Mouse (Mus musculus) hindbrain, embryonic 12.5 days (tissue): Measurements from ENCODE around the gene Exoc3l2. TPM values are rescaled to one million over a fixed set of nuclear protein-coding genes. Genes with fewer than 3 reads are reported as not detected.
A peak's percentile ranks its signal among the peaks of the same experiment; 100 is the strongest.

ENCODE experiments used
- ATAC-seq: fragments of 200-750 bp; cut with Nextera tagmentation; 2 replicates; pipeline ENCODE4 v1.8.0; 2017; ENCODE audit warnings: moderate TSS enrichment; ENCODE audit not compliant: low FRiP score
- H3K27ac ChIP-seq: fragments of 300-500 bp; sonication (generic); 2 replicates; pipeline ENCODE4 v1.5.1; 2016; ENCODE audit warnings: mild to moderate bottlenecking
- H3K27me3 ChIP-seq: fragments of 300-500 bp; sonication (generic); 2 replicates; pipeline ENCODE4 v1.6.1; 2016; ENCODE audit warnings: mild to moderate bottlenecking
- H3K36me3 ChIP-seq: fragments of 300-500 bp; sonication (generic); 2 replicates; pipeline ENCODE4 v1.6.1; 2016; ENCODE audit warnings: mild to moderate bottlenecking
- H3K4me1 ChIP-seq: fragments of 300-500 bp; sonication (generic); 2 replicates; pipeline ENCODE4 v1.6.1; 2016
- H3K4me2 ChIP-seq: fragments of 300-500 bp; sonication (generic); replicated peaks from 2 replicates; pipeline ENCODE4 v1.6.1; 2016; ENCODE audit warnings: mild to moderate bottlenecking
- H3K4me3 ChIP-seq: fragments of 300-500 bp; sonication (generic); 2 replicates; pipeline ENCODE4 v1.5.1; 2016; ENCODE audit warnings: mild to moderate bottlenecking
- H3K9ac ChIP-seq: fragments of 300-500 bp; sonication (generic); 2 replicates; pipeline ENCODE4 v1.6.1; 2016; ENCODE audit warnings: mild to moderate bottlenecking, moderate library complexity
- H3K9me3 ChIP-seq: fragments of 300-500 bp; sonication (generic); replicated peaks from 2 replicates; pipeline ENCODE4 v1.6.1; 2016; ENCODE audit warnings: mild to moderate bottlenecking
- WGBS: fragments of 180-500 bp; shearing (Covaris S2); methylation state at CpG from one replicate; pipeline ENCODE4 v1.1.7; 2016; 5-methylcytosine and 5-hydroxymethylcytosine counted together
- polyA plus RNA-seq: library from polyadenylated mRNA; unstranded; fragments of >200 nt; fragmentation: Nextera tagmentation; extraction: Ambion mirVana; gene quantifications from 2 replicates; pipeline ENCODE4 v1.2.1, GENCODE M21; 2016

The Exoc3l2 gene
- polyA plus RNA-seq, 1 experiment from 2014 or later = 1.0 TPM

DNA sequence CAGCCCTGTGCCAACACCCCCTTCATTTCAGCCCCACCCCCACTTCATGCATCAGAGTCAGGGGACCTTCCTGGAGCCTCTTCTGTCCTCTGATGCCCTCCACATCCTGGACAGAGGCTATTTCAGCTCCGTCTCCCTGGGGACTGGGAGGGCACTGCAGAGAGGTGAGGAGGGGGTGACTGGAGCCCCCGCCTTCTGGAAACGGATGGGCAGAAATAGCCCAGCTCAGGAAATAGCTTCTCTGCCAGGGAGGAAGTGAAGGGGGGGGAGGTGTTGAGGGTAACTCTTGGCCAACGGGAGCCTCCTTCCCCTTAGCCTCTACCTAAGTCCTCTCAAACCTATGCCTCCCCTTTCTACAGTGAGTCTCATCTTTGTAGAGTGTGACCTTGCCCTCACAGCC is 9.3 kb downstream of the Exoc3l2 start:
- Histone ChIP-seq H3K9me3 (no peaks in the 10 kb centered on the region), H3K4me1 (peaks cover 5% of the 10 kb centered on the region; the same call in 1 of the 2 replicates), H3K27me3 (peaks cover 86% of the 10 kb centered on the region), H3K27ac (no peak overlapping the region), H3K36me3 (no peaks in the 10 kb centered on the region), H3K9ac (no peak overlapping the region), H3K4me3 (no peak overlapping the region), H3K4me2 (no peak overlapping the region)
- WGBS = 45% methylated on average over 4 of the region's 4 CpGs
- no peak for ATAC-seq

DNA sequence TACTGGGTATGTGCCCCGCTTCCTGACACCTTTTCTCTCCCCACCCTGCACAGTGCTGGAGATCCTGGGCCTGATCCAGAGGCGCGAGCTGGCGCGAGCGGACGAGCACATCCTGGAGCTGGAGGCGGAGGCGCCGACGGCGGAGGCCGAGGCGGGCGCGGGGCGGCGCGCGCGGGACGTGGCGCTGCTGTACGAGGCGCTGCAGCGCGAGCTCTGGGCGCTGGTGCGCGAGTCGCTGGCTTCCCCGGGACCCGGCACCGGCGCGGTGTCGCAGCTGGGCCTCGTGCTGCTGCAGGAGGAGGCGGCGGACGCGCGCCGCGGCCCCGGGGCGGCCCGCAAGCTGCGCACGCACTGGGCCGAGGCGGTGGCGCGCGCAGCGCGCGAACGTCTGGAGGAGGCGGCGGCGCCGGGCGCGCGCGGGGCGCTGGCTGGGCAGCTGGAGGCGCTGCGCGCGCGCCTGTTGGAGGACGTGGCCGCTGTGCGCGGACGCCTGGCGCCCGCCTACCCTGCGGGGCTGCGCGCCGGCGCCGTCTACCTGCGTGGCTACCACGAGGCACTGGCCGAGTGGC is 10.8 kb downstream of the Exoc3l2 start:
- peak overlapping the region; percentile 48 for H3K4me3 ChIP-seq
- H3K4me2 ChIP-seq = peak overlapping the region; percentile 75
- peaks cover 82% of the 10 kb centered on the region for H3K27me3 ChIP-seq
- H3K27ac ChIP-seq = no peak overlapping the region
- H3K9ac ChIP-seq = peak overlapping the region; percentile 71
- under 1% methylated on average over 70 of the region's 89 CpGs for WGBS
- no peaks in the 10 kb centered on the region for H3K36me3 ChIP-seq
- peak; percentile 89 for ATAC-seq
- no peaks in the 10 kb centered on the region for H3K9me3 ChIP-seq
- H3K4me1 ChIP-seq = peaks cover 5% of the 10 kb centered on the region; the same call in 1 of the 2 replicates

DNA sequence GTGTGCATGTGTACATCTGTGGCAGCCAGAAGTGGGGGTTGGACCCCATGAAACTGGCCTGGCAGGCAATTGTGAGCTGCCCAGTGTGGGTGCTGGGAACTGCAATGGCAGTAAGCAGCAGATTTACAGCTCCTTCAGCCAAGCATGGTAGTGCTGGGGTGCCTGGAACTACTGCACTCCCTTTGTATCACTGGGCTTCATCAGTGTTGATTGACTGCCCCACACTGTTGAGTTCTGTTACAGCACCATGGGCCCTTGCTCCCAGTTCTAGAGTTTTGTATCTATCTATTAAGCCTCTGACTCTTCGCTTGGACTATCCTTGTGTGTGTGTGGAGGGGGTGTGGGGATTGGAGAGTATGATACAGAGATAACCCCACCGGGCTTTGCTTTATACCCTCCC is 14.0 kb downstream of the Exoc3l2 start:
- ATAC-seq = no peak
- WGBS = 82% methylated on average over 2 of the region's 2 CpGs
- Histone ChIP-seq H3K9ac (no peak overlapping the region), H3K9me3 (no peaks in the 10 kb centered on the region), H3K36me3 (no peaks in the 10 kb centered on the region), H3K27me3 (peaks cover 60% of the 10 kb centered on the region), H3K27ac (no peak overlapping the region), H3K4me1 (0 out of 2 replicates have a peak, but pooled peaks cover 2% of the 10 kb centered on the region), H3K4me2 (no peak overlapping the region), H3K4me3 (no peak overlapping the region)

DNA sequence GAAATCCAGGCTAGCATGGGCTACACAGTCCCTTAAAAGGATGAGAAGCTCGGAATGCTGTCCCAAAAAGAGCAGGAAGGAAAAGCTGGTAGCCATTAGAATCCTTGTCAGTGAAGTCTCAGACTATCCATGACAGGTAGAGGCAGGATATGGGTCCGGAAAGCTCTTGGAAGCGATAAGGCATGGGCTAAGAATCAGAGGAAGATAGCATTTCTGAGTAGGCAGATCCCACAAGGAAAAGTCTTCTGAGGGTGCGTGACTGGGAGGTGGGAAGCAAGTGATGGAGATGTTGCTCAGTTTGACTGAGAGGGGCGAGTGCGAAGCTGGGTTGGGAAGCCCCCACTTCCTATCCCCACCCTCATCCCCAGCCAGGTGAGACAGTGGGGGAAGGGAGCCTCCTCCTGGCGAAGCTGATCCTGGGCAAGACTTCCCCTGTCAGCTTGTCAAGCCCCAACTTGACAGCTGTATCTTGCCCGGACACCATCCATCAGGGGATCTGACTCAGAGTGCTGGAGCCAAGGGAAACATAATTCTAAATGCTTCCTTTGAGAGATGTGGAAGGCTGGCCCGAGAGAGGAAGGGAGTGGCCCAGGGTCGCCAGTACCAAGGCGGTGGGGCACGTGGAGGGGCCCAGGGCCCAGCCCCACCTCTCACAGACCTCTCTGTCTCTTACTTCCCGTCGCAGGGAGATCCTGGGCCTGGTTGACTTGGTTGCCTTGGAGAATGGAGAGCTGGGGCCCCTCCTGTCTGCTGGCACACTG is 14.7 kb downstream of the Exoc3l2 start:
- Histone ChIP-seq H3K4me3 (no peak overlapping the region), H3K36me3 (no peaks in the 10 kb centered on the region), H3K27me3 (peaks cover 53% of the 10 kb centered on the region), H3K9ac (no peak overlapping the region), H3K27ac (no peak overlapping the region), H3K4me1 (0 out of 2 replicates have a peak, but pooled peaks cover 2% of the 10 kb centered on the region), H3K9me3 (no peaks in the 10 kb centered on the region), H3K4me2 (no peak overlapping the region)
- WGBS = 23% methylated on average over 14 of the region's 14 CpGs
- ATAC-seq = no peak

DNA sequence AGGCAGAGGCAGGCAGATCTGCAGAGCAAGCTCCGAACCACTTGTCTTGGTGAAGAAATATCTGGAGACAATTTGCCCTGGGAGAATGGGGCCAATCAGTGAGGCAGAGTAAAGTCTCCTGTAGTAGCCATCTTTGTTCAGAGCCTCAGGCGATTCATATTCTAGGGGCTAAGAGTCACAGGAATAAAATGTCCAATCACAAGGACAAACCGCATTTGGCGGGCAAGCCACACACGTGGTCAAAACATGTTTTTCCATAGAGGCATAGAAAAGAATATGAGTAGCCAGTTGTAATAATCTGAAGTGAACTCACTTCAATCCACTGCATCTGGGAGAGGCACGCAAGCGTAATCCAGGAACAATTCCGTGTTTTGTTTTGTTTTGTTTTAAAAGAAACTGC is 20.1 kb downstream of the Exoc3l2 start:
- Histone ChIP-seq H3K4me3 (no peak overlapping the region), H3K9ac (no peak overlapping the region), H3K4me1 (no peaks in the 10 kb centered on the region), H3K27ac (no peak overlapping the region), H3K9me3 (no peaks in the 10 kb centered on the region), H3K27me3 (peaks cover 34% of the 10 kb centered on the region), H3K36me3 (no peaks in the 10 kb centered on the region), H3K4me2 (no peak overlapping the region)
- ATAC-seq = no peak
- WGBS = 83% methylated on average over 8 of the region's 8 CpGs

- Histone ChIP-seq H3K36me3 (no peaks in the 10 kb centered on the region), H3K4me3 (no peak overlapping the region), H3K4me1 (peaks cover 6% of the 10 kb centered on the region; the same call in 1 of the 2 replicates), H3K27me3 (peaks cover 50% of the 10 kb centered on the region), H3K4me2 (no peak overlapping the region), H3K27ac (no peak overlapping the region), H3K9ac (no peak overlapping the region), H3K9me3 (no peaks in the 10 kb centered on the region)
- 100% methylated on average over 1 of the region's 1 CpGs for WGBS
- no peak for ATAC-seq
Measured at GRCm38 (mm10) chr7:19485488-19485887, 22.4 kb downstream of the Exoc3l2 start.

DNA sequence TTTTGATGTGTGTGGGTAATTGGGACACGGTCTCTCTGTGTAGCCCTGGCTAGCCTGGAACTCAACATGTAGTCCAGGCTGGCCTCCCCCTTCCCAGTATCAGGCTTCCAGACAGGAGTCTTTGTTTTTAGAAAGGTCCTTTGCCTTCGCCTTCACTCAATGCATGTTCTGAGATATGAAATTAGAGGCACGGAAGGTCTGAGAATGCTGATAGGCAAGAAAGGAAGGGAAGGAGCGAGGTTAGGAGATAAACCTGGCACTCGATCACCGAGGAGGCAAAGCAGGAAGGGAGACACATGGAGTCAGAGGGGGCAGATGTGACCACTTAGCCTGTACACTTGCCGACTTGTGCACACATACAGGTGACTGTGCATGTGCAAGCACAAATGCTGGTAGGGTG is 23.4 kb downstream of the Exoc3l2 start:
- Histone ChIP-seq H3K9ac (no peak overlapping the region), H3K9me3 (no peaks in the 10 kb centered on the region), H3K4me2 (no peak overlapping the region), H3K36me3 (no peaks in the 10 kb centered on the region), H3K4me1 (peaks cover 7% of the 10 kb centered on the region; the same call in 1 of the 2 replicates), H3K27me3 (peaks cover 58% of the 10 kb centered on the region), H3K4me3 (no peak overlapping the region), H3K27ac (no peak overlapping the region)
- WGBS = 88% methylated on average over 7 of the region's 7 CpGs
- no peak for ATAC-seq

- Histone ChIP-seq H3K4me2 (peak overlapping the region; percentile 45), H3K4me3 (peak overlapping the region; percentile 31), H3K9ac (peak overlapping the region; percentile 39; the same call in 1 of the 2 replicates), H3K36me3 (no peaks in the 10 kb centered on the region), H3K4me1 (peaks cover 12% of the 10 kb centered on the region; the same call in 1 of the 2 replicates), H3K9me3 (no peaks in the 10 kb centered on the region), H3K27me3 (peaks cover 74% of the 10 kb centered on the region), H3K27ac (no peak overlapping the region)
- WGBS = 2% methylated on average over 31 of the region's 31 CpGs
- ATAC-seq = peak; percentile 40; the same call in 1 of the 2 replicates
Measured at GRCm38 (mm10) chr7:19489525-19489924, 26.4 kb downstream of the Exoc3l2 start.

GRCm38 (mm10) chr7:19491731-19492130 is 28.6 kb downstream of the Exoc3l2 start:
- peak overlapping the region; percentile 40 for H3K4me2 ChIP-seq
- H3K4me3 ChIP-seq = peak overlapping the region; percentile 11; the same call in 1 of the 2 replicates
- H3K9ac ChIP-seq = peak overlapping the region; percentile 49
- H3K9me3 ChIP-seq = no peaks in the 10 kb centered on the region
- no peak for ATAC-seq
- no peak overlapping the region for H3K27ac ChIP-seq
- H3K4me1 ChIP-seq = peaks cover 12% of the 10 kb centered on the region; the same call in 1 of the 2 replicates
- H3K27me3 ChIP-seq = peaks cover 66% of the 10 kb centered on the region
- WGBS = 2% methylated on average over 26 of the region's 26 CpGs
- H3K36me3 ChIP-seq = no peaks in the 10 kb centered on the region

GRCm38 (mm10) chr7:19494751-19495474 is 31.8 kb downstream of the Exoc3l2 start:
- Histone ChIP-seq H3K27ac (no peak overlapping the region), H3K4me2 (no peak overlapping the region), H3K9ac (no peak overlapping the region), H3K9me3 (no peaks in the 10 kb centered on the region), H3K36me3 (no peaks in the 10 kb centered on the region), H3K4me1 (peaks cover 6% of the 10 kb centered on the region; the same call in 1 of the 2 replicates), H3K27me3 (peaks cover 37% of the 10 kb centered on the region), H3K4me3 (no peak overlapping the region)
- ATAC-seq = no peak
- WGBS = 83% methylated on average over 25 of the region's 25 CpGs

DNA sequence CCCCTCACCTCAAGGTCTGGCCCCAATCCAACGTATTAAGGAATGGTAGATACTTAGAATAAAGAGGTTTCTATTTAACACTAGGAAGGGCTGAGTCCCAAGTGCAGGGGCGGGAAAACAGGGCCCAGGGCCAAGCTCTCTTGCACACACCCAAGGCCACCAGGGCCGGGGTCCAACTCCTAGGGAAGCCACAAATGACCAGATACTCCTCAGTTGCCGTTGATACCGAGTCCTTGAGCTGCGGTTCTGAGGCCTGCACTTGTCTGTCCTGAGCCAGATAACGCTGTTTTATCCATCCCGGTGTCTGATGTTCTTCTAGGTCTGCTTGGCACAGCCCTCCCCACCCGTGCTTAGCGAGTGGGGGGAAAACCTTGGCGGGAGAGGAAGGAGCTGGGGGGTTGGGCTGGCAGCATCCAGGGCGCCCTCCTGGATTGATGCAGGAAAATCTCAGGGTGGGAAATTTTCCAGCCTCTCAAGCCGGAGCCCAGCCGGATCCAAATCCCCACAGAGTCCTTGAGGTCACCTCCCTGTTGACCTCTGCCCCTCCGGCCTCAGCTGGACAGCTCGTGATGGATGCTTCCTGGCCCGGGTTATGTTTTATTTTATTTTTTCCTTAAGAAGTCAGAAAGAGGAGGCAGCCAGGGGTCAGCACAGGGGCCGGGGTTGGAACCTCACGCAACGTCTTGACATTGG is 32.5 kb downstream of the Exoc3l2 start:
- H3K9ac ChIP-seq = no peak overlapping the region
- H3K4me3 ChIP-seq = no peak overlapping the region
- H3K4me2 ChIP-seq = no peak overlapping the region
- no peak overlapping the region for H3K27ac ChIP-seq
- H3K4me1 ChIP-seq = peaks cover 6% of the 10 kb centered on the region; the same call in 1 of the 2 replicates
- 56% methylated on average over 20 of the region's 20 CpGs for WGBS
- no peak for ATAC-seq
- H3K9me3 ChIP-seq = no peaks in the 10 kb centered on the region
- peaks cover 30% of the 10 kb centered on the region for H3K27me3 ChIP-seq
- H3K36me3 ChIP-seq = no peaks in the 10 kb centered on the region

- H3K4me2 ChIP-seq = no peak overlapping the region
- no peak overlapping the region for H3K27ac ChIP-seq
- peaks cover 6% of the 10 kb centered on the region; the same call in 1 of the 2 replicates for H3K4me1 ChIP-seq
- no peak overlapping the region for H3K4me3 ChIP-seq
- peaks cover 24% of the 10 kb centered on the region for H3K27me3 ChIP-seq
- H3K36me3 ChIP-seq = no peaks in the 10 kb centered on the region
- no peaks in the 10 kb centered on the region for H3K9me3 ChIP-seq
- no peak for ATAC-seq
- H3K9ac ChIP-seq = no peak overlapping the region
- WGBS = 54% methylated on average over 5 of the region's 5 CpGs
Measured at GRCm38 (mm10) chr7:19496214-19496555, 33.1 kb downstream of the Exoc3l2 start.
